Comparison of ENCODE assay signal across 9 mouse cellular contexts in the genomic region with DNA sequence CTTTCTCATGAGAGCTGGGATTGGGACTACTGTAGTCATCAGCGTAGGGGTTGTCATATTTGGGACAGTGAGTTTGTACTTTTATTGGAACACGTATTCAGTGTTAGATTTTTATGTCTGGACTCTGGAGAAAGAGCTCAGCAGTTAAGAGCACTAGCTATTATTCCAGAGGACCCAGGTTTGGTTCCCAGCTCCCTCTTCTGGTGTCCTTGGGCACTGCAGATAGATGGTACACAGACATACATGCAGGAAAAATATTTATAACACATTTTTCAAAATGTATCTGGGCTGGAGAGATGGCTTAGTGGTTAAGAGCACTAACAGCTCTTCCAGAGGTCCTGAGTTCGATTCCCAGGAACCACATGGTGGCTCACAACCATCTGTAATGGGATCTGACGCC. TPM values are rescaled to one million over a fixed set of nuclear protein-coding genes. Genes with fewer than 3 reads are reported as not detected.
DNase-seq lines count a peak whose midpoint lies in the region; ATAC-seq and TF ChIP-seq lines count a peak whose summit lies in the region.
"Had no signal": no experiment of that assay in that cellular context is flagged by ENCODE, and none has a peak within 500 bp of the region (broad histone marks: within the 10 kb centered on the region; RNA-seq: fewer than 3 reads in every experiment).

No protein-coding gene starts in this region.

- peak; percentile 55 for DNase-seq in kidney, adult 18-20 months
- DNase-seq in kidney, adult 11 months: no peak
- peak; percentile 77 for DNase-seq in 3T3-L1 (ENCODE audit: low read depth, low spot score)
- peak; percentile 73 to 76 for DNase-seq in B cell, adult 2 months
- no peak for DNase-seq in liver, embryonic 14.5 days (ENCODE audit: low read depth in 3 of 3, low spot score in 3 of 3)
- no peak for DNase-seq in cerebellum, adult 9-10 months
- DNase-seq: liver, embryonic 13.5 days had no signal

- no peak overlapping the region for H3K9ac ChIP-seq in liver, embryonic 14.5 days (replicated peaks)
- H3K9ac ChIP-seq: embryonic facial prominence, embryonic 12.5 days; liver, embryonic 13.5 days had no signal

- no peaks in the 10 kb centered on the region for H3K36me3 ChIP-seq in liver, embryonic 14.5 days (replicated peaks; ENCODE audit: control insufficient read depth, insufficient read depth, low read depth)
- H3K36me3 ChIP-seq: embryonic facial prominence, embryonic 12.5 days had no signal

- H3K4me3 ChIP-seq in liver, embryonic 14.5 days (ENCODE audit: insufficient read depth in 1 of 2, low read depth in 2 of 2, low read length in 2 of 2): no peak overlapping the region
- H3K4me3 ChIP-seq: embryonic facial prominence, embryonic 12.5 days; liver, embryonic 13.5 days had no signal

- no peak overlapping the region for H3K4me2 ChIP-seq in liver, embryonic 14.5 days (ENCODE audit: low read depth)
- H3K4me2 ChIP-seq: embryonic facial prominence, embryonic 12.5 days; liver, embryonic 13.5 days had no signal

- ATAC-seq in liver, embryonic 14.5 days (ENCODE audit: insufficient read depth): no peak
- no peak for ATAC-seq in megakaryocyte-erythroid progenitor cell, adult 5-6 weeks (replicated peaks; ENCODE audit: low FRiP score, low TSS enrichment, poor library complexity, severe bottlenecking)

- no peaks in the 10 kb centered on the region for H3K9me3 ChIP-seq in liver, embryonic 14.5 days (ENCODE audit: control insufficient read depth, low read length)
- H3K9me3 ChIP-seq: embryonic facial prominence, embryonic 12.5 days; liver, embryonic 13.5 days had no signal

- peaks cover 0 to 3% of the 10 kb centered on the region in 2 experiments; a peak in 1 of 4 replicates for H3K4me1 ChIP-seq in liver, embryonic 14.5 days (replicated peaks; ENCODE audit: control insufficient read depth in 2 of 2, insufficient read depth in 2 of 2, low read length in 1 of 2)

- H3K27me3 ChIP-seq in liver, embryonic 14.5 days (ENCODE audit: control insufficient read depth, insufficient read depth, low read length): no peaks in the 10 kb centered on the region
- H3K27me3 ChIP-seq: embryonic facial prominence, embryonic 12.5 days; liver, embryonic 13.5 days had no signal

- no peak for TF ChIP-seq EP300 in liver, embryonic 14.5 days (IDR thresholded peaks at IDR 0.05; ENCODE audit: low read depth)

- no peak overlapping the region for H3K27ac ChIP-seq in liver, embryonic 14.5 days
- H3K27ac ChIP-seq: embryonic facial prominence, embryonic 12.5 days; liver, embryonic 13.5 days had no signal

- WGBS in liver, embryonic 14.5 days (ENCODE audit: insufficient replicate concordance): 55% methylated on average over 4 of the region's 4 CpGs

- TF ChIP-seq CTCF in liver, embryonic 14.5 days (IDR thresholded peaks at IDR 0.05; ENCODE audit: low read depth): peak; percentile 57

RNA-seq across cellular contexts. Expression of gene Capzb, which starts 28.3 kb away (rescaled TPM):
- 55.4 and 63.0 TPM in 2 replicates for polyA plus RNA-seq in liver, embryonic 14.5 days (2012; rRNA removed)
- polyA plus RNA-seq in liver, embryonic 14.5 days (2014; fragmentation: Nextera tagmentation; extraction: Ambion mirVana): 105 and 110 TPM in 2 replicates
- total RNA-seq in megakaryocyte-erythroid progenitor cell, adult 5-6 weeks (2014; fragmentation: Nextera tagmentation): 216 and 230 TPM in 2 replicates
- 90.1 and 113 TPM in 2 replicates for total RNA-seq in megakaryocyte-erythroid progenitor cell, adult 5-6 weeks (2017)

Comparison
In these comparisons a context has a peak if more than half of its experiments do, and no peak if none do; other contexts are left out.
1. DNase-seq: peak in kidney, adult 18-20 months (single experiment), 3T3-L1 (single experiment) and B cell, adult 2 months (2 of 2); none in kidney, adult 11 months (single experiment), liver, embryonic 14.5 days (0 of 3) and cerebellum, adult 9-10 months (single experiment).